Mouse (Mus musculus) intestine, embryonic 15.5 days (tissue): Measurements from ENCODE around the gene Zfp799. TPM values are rescaled to one million over a fixed set of nuclear protein-coding genes. Genes with fewer than 3 reads are reported as not detected.

Source experiments
- ATAC-seq: fragments of 200-750 bp; cut with Nextera tagmentation; 2 replicates; pipeline ENCODE4 v1.8.0; 2017; ENCODE audit warnings: moderate TSS enrichment, moderate library complexity
- H3K27ac ChIP-seq: fragments of 300-500 bp; sonication (generic); 2 replicates; pipeline ENCODE4 v1.5.1; 2015; ENCODE audit warnings: mild to moderate bottlenecking, inconsistent platforms
- H3K27me3 ChIP-seq: fragments of 300-500 bp; sonication (generic); replicated peaks from 2 replicates; pipeline ENCODE4 v1.6.1; 2015; ENCODE audit warnings: inconsistent platforms
- H3K36me3 ChIP-seq: fragments of 300-500 bp; sonication (generic); 2 replicates; pipeline ENCODE4 v1.6.1; 2015; ENCODE audit warnings: inconsistent platforms
- H3K4me1 ChIP-seq: fragments of 300-500 bp; sonication (generic); replicated peaks from 2 replicates; pipeline ENCODE4 v1.6.1; 2015; ENCODE audit warnings: inconsistent platforms
- H3K4me2 ChIP-seq: fragments of 300-500 bp; sonication (generic); replicated peaks from 2 replicates; pipeline ENCODE4 v1.6.1; 2015; ENCODE audit warnings: mild to moderate bottlenecking, inconsistent platforms
- H3K4me3 ChIP-seq: fragments of 300-500 bp; sonication (generic); replicated peaks from 2 replicates; pipeline ENCODE4 v1.5.1; 2015; ENCODE audit warnings: inconsistent platforms
- H3K9ac ChIP-seq: fragments of 300-500 bp; sonication (generic); 2 replicates; pipeline ENCODE4 v1.6.1; 2015; ENCODE audit warnings: inconsistent platforms
- H3K9me3 ChIP-seq: fragments of 300-500 bp; sonication (generic); 2 replicates; pipeline ENCODE4 v1.6.1; 2016; ENCODE audit warnings: inconsistent platforms
- WGBS: fragments of 180-500 bp; shearing (Covaris S2); methylation state at CpG from one replicate; pipeline ENCODE4 v1.1.7; 2015; 5-methylcytosine and 5-hydroxymethylcytosine counted together
- polyA plus RNA-seq: library from polyadenylated mRNA; unstranded; fragments of >200 nt; fragmentation: Nextera tagmentation; extraction: Ambion mirVana; gene quantifications from 2 replicates; pipeline ENCODE4 v1.2.1, GENCODE M21; 2015

The Zfp799 gene
- polyA plus RNA-seq, 1 experiment from 2014 or later: 10.5 TPM

DNA sequence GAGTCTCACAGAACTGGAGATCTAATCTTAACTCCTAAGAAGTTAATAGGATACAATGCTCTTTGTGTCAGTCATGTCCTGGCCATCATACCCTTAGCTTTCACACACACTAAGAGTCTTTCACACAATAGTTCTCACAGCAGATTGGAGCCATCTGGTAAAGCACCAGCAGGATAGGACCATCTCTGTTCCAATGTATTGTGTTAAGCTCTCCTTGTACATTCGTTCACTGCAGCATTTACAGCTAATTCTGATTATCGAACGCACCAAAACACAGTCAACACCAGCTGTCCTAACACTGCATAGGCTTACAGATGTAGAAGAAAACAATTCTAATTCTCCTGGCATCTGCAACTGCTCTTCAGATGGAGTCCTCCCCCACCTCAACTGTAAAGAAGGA, 52.5 kb downstream of the Zfp799 start:
- Histone ChIP-seq H3K9me3 (no peaks in the 10 kb centered on the region), H3K4me3 (no peak overlapping the region), H3K27ac (no peak overlapping the region), H3K9ac (no peak overlapping the region), H3K4me1 (no peaks in the 10 kb centered on the region), H3K4me2 (no peak overlapping the region), H3K27me3 (no peaks in the 10 kb centered on the region), H3K36me3 (peaks cover 25% of the 10 kb centered on the region)
- ATAC-seq: no peak
- WGBS: 90% methylated on average over 3 of the region's 3 CpGs

GRCm38 (mm10) chr17:32771213-32771612, 58.8 kb downstream of the Zfp799 start:
- WGBS: 85% methylated on average over 1 of the region's 1 CpGs
- Histone ChIP-seq H3K4me3 (no peak overlapping the region), H3K4me1 (no peaks in the 10 kb centered on the region), H3K36me3 (peaks cover 43% of the 10 kb centered on the region), H3K9ac (no peak overlapping the region), H3K27me3 (no peaks in the 10 kb centered on the region), H3K27ac (no peak overlapping the region), H3K4me2 (no peak overlapping the region), H3K9me3 (no peaks in the 10 kb centered on the region)
- ATAC-seq: no peak

- H3K9me3 ChIP-seq: no peaks in the 10 kb centered on the region
- peaks cover 33% of the 10 kb centered on the region for H3K36me3 ChIP-seq
- no peak overlapping the region for H3K27ac ChIP-seq
- H3K4me3 ChIP-seq: no peak overlapping the region
- no peak overlapping the region for H3K9ac ChIP-seq
- 94% methylated on average over 2 of the region's 2 CpGs for WGBS
- no peak for ATAC-seq
- H3K4me1 ChIP-seq: no peaks in the 10 kb centered on the region
- no peak overlapping the region for H3K4me2 ChIP-seq
- no peaks in the 10 kb centered on the region for H3K27me3 ChIP-seq
Observed at GRCm38 (mm10) chr17:32766422-32766821, 63.6 kb downstream of the Zfp799 start.

Other genes starting within 250 kb of the Zfp799 start
- not detected in 2 replicates for gene Cyp4f37, start 209.0 kb downstream of the Zfp799 start, polyA plus RNA-seq
- gene Cyp4f40, start 171.4 kb downstream of the Zfp799 start, polyA plus RNA-seq: 13.4 and 16.8 TPM in 2 replicates
- 0.60 and 0.72 TPM in 2 replicates for gene Cyp4f15, start 144.6 kb downstream of the Zfp799 start, polyA plus RNA-seq
- 26.7 and 28.9 TPM in 2 replicates for gene Zfp871, start 42.0 kb downstream of the Zfp799 start, polyA plus RNA-seq
- 3.4 and 4.1 TPM in 2 replicates for gene Zfp811, start 20.3 kb downstream of the Zfp799 start, polyA plus RNA-seq
- 6.4 and 6.9 TPM in 2 replicates for gene Zfp870, start 61.4 kb upstream of the Zfp799 start, polyA plus RNA-seq
- gene Cyp4f14, start 87.1 kb upstream of the Zfp799 start, polyA plus RNA-seq: 2.7 and 2.9 TPM in 2 replicates
- 21.1 and 22.4 TPM in 2 replicates for gene Cyp4f13, start 117.1 kb upstream of the Zfp799 start, polyA plus RNA-seq
- 10.0 and 10.7 TPM in 2 replicates for gene Zfp472, start 135.6 kb upstream of the Zfp799 start, polyA plus RNA-seq
- 9.1 and 9.4 TPM in 2 replicates for gene Zfp952, start 162.9 kb upstream of the Zfp799 start, polyA plus RNA-seq
- 9.4 and 11.1 TPM in 2 replicates for gene Zfp763, start 203.1 kb upstream of the Zfp799 start, polyA plus RNA-seq
- not detected in 2 replicates for gene 4921501E09Rik, start 237.8 kb upstream of the Zfp799 start, polyA plus RNA-seq